Mouse (Mus musculus) E14TG2a.4 (cell line): Measurements from ENCODE around the gene Cryba4.

Experiments
- H3K27me3 ChIP-seq: 2 replicates; pipeline ENCODE4 v1.6.1; 2014; ENCODE audit warnings: low read length, control low read depth; ENCODE audit not compliant: insufficient read depth
- H3K36me3 ChIP-seq: 2 replicates; pipeline ENCODE4 v1.6.1; 2014; ENCODE audit warnings: low read length, control low read depth; ENCODE audit not compliant: insufficient read depth
- H3K4me1 ChIP-seq: replicated peaks from 2 replicates; pipeline ENCODE4 v1.6.1; 2014; ENCODE audit warnings: low read depth, low read length, control low read depth
- H3K4me3 ChIP-seq: replicated peaks from 2 replicates; pipeline ENCODE4 v1.5.1; 2014; ENCODE audit warnings: mild to moderate bottlenecking, low read length
- H3K9me3 ChIP-seq: 2 replicates; pipeline ENCODE4 v1.6.1; 2014; ENCODE audit warnings: low read length, control low read depth
- CTCF ChIP-seq: conservative IDR thresholded peaks from 2 replicates; pipeline ENCODE4 v1.5.1; 2014; ENCODE audit warnings: low read length
- NANOG ChIP-seq: IDR thresholded peaks from 2 replicates; pipeline ENCODE4 v1.6.1; 2014; ENCODE audit warnings: borderline replicate concordance, low read length, mixed read lengths
- POU5F1 ChIP-seq: IDR thresholded peaks from 2 replicates; pipeline ENCODE4 v1.6.1; 2014; ENCODE audit warnings: low read length, borderline replicate concordance

The Cryba4 gene

GRCm38 (mm10) chr5:112214419-112214818 lies 37.9 kb downstream of the Cryba4 start:
- no peaks in the 10 kb centered on the region for H3K9me3 ChIP-seq
- TF ChIP-seq CTCF (peak; percentile 60), POU5F1 (no peak), NANOG (no peak)
- peaks cover 22% of the 10 kb centered on the region; the same call in 1 of the 2 replicates for H3K27me3 ChIP-seq
- peak overlapping the region; percentile 67; the same call in 1 of the 2 replicates for H3K4me3 ChIP-seq
- H3K36me3 ChIP-seq = no peaks in the 10 kb centered on the region
- H3K4me1 ChIP-seq = peaks cover 89% of the 10 kb centered on the region

GRCm38 (mm10) chr5:112213331-112214240 lies 38.7 kb downstream of the Cryba4 start:
- H3K36me3 ChIP-seq = no peaks in the 10 kb centered on the region
- no peaks in the 10 kb centered on the region for H3K9me3 ChIP-seq
- TF ChIP-seq NANOG (no peak), POU5F1 (no peak), CTCF (no peak)
- peaks cover 22% of the 10 kb centered on the region; the same call in 1 of the 2 replicates for H3K27me3 ChIP-seq
- H3K4me1 ChIP-seq = peaks cover 87% of the 10 kb centered on the region
- H3K4me3 ChIP-seq = no peak overlapping the region

DNA sequence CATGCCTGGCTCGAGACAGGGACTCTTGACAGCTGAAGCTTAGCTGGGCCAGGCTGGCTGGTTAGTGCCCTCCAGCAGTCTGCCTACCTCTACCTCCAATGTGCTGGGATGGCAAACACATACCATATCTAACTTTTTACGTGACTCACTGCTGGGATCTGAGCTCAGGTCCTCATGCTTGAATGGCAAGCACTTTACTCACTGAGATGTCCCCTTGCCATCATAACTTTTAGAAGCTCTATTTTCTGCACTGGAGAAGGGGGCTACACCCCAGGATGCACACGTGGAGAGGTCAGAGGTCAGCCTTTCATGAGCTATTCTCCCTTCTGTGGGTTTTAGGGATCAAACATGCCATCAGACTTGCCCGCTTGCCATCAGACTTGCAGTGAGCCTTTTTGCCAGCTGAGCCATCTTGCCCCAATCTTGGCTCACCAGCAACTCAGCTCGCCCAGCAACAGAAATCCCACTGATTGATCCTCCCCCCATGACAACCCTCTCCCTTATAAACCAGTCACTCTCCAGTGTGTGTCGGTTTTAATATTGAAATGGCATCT lies 39.5 kb downstream of the Cryba4 start:
- TF ChIP-seq POU5F1 = no peak
- no peak for TF ChIP-seq CTCF
- TF ChIP-seq NANOG = no peak
- H3K4me3 ChIP-seq = no peak overlapping the region
- no peaks in the 10 kb centered on the region for H3K36me3 ChIP-seq
- H3K27me3 ChIP-seq = peaks cover 22% of the 10 kb centered on the region; the same call in 1 of the 2 replicates
- no peaks in the 10 kb centered on the region for H3K9me3 ChIP-seq
- H3K4me1 ChIP-seq = peaks cover 87% of the 10 kb centered on the region

DNA sequence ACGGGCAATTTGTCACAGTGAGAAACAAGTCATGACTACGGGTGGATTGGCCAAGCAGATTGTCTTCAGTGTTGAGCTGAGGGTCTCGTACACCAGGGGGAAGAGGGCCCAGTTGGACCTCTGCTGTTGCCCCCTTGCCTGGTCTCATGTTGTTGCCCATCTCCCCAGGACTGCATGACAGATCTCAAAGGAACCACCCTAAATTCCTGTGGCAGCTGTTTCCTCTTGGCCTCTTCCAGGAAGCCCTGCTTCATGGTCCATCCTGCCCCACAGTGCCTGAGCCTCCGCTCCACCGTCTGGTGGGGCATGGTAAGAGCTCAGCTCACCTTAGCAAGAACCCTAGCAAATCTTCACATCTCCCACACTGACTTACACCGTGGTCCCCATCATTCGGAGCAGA lies 40.4 kb downstream of the Cryba4 start:
- TF ChIP-seq CTCF (no peak), POU5F1 (no peak), NANOG (no peak)
- no peaks in the 10 kb centered on the region for H3K36me3 ChIP-seq
- H3K4me3 ChIP-seq = no peak overlapping the region
- no peaks in the 10 kb centered on the region for H3K9me3 ChIP-seq
- H3K4me1 ChIP-seq = peaks cover 87% of the 10 kb centered on the region
- peaks cover 15% of the 10 kb centered on the region; the same call in 1 of the 2 replicates for H3K27me3 ChIP-seq

DNA sequence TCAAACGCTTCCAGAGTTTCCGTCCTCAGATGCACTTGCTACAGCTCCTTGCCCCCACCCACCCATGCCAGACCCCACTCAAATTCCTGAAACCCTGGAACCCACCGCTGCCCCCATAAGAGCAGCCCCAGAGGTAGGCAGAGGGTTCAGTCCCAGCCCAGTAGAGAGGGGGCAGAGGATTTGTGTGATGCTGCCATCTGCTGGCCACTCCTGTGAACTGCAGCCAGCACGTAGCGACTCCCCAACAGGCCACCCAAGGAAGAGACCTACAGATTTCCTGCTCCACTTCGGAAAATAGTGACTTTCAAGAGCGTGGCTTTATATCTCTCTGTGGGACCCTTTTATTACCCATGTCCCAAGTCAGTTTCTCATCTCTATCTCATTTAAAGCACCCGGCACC lies 42.2 kb downstream of the Cryba4 start:
- H3K4me3 ChIP-seq = no peak overlapping the region
- H3K36me3 ChIP-seq = no peaks in the 10 kb centered on the region
- peak; percentile 99 for TF ChIP-seq CTCF
- TF ChIP-seq POU5F1 = no peak
- H3K9me3 ChIP-seq = no peaks in the 10 kb centered on the region
- peaks cover 7% of the 10 kb centered on the region; the same call in 1 of the 2 replicates for H3K27me3 ChIP-seq
- peaks cover 84% of the 10 kb centered on the region for H3K4me1 ChIP-seq

DNA sequence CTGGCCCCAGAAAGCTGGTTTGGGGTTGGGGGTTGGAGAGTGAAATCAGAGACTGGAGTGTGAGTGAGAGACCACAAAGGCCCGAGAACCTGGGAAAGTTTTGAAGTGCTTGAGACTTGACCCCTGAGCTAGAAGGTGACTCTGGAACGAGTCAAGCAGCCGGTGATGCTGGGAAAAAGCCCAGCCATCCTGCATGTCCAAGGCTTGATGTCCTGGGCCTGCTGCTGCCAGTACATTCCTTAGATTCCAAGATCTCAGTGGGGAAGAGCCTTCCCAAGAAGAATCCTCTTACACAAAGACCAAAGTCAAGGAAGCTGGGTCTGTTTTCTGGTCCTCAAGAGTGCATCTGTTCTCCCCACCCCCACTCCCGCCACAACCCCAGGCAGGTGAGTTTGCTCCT lies 44.0 kb downstream of the Cryba4 start:
- no peaks in the 10 kb centered on the region for H3K9me3 ChIP-seq

DNA sequence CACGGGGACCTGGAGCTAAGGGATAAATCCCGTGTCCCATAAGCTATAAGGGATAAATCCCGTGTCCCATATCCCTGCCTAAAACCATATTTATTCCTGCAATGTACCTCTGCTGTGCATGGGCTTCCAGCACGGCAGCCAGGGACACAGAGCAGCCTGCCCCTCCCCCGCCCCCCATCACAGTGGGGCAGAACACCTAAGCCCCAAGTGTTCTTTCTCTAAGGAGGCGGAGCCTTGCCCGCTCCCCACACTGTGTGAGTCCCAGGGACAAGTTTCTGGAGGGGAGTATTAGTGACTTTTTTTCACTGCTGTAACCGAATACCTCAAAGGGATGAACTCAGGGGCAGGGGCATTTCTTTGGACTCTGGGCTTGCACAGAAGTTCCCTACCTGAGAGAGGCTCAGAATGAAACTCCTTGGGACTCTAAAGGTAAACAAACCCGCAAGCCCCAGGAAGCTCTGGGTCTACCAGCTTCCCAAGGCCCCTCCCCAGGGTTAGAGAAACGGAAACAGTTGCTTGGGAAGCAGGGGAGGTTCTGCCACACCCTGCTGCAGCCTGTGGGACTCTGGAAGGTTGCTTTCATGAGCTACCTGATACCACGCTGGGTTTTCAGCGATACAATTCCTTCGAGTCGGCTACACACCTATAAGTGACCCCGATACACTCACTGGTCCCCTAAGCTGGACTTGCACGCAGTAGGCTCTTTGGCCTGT lies 45.6 kb downstream of the Cryba4 start:
- H3K4me1 ChIP-seq = peaks cover 56% of the 10 kb centered on the region
- no peak for TF ChIP-seq CTCF
- no peak for TF ChIP-seq NANOG
- no peak for TF ChIP-seq POU5F1

More for the DNA sequence above, 44.0 kb downstream of the Cryba4 start:
- H3K27me3 ChIP-seq = peaks cover 7% of the 10 kb centered on the region; the same call in 1 of the 2 replicates
- peaks cover 67% of the 10 kb centered on the region for H3K4me1 ChIP-seq
- TF ChIP-seq CTCF (no peak), NANOG (no peak), POU5F1 (no peak)
- H3K4me3 ChIP-seq = no peak overlapping the region
- H3K36me3 ChIP-seq = no peaks in the 10 kb centered on the region

GRCm38 (mm10) chr5:112199656-112200055 lies 52.7 kb downstream of the Cryba4 start:
- Histone ChIP-seq H3K4me3 (peak overlapping the region; percentile 73), H3K9me3 (no peaks in the 10 kb centered on the region), H3K4me1 (peaks cover 25% of the 10 kb centered on the region), H3K27me3 (no peaks in the 10 kb centered on the region), H3K36me3 (no peaks in the 10 kb centered on the region)
- no peak for TF ChIP-seq CTCF
- TF ChIP-seq NANOG = no peak
- TF ChIP-seq POU5F1 = no peak

More for the DNA sequence above, 45.6 kb downstream of the Cryba4 start:
- H3K27me3 ChIP-seq = peaks cover 7% of the 10 kb centered on the region; the same call in 1 of the 2 replicates
- H3K9me3 ChIP-seq = no peaks in the 10 kb centered on the region
- no peaks in the 10 kb centered on the region for H3K36me3 ChIP-seq
- H3K4me3 ChIP-seq = peak overlapping the region; percentile 71
